Mouse (Mus musculus) kidney, postnatal 0 days (tissue): Measurements from ENCODE around the gene Whrn. TPM values are rescaled to one million over a fixed set of nuclear protein-coding genes. Genes with fewer than 3 reads are reported as not detected.

Source experiments
- ATAC-seq: fragments of 200-750 bp; cut with Nextera tagmentation; replicated peaks from 2 replicates; pipeline ENCODE4 v1.8.0; 2017; ENCODE audit warnings: low read depth, moderate number of reproducible peaks, moderate TSS enrichment, moderate library complexity; ENCODE audit not compliant: low FRiP score
- DNase-seq: peaks from one replicate; pipeline ENCODE4 v3.0.0-alpha.2; 2016; ENCODE audit warnings: low spot score
- H3K27ac ChIP-seq: fragments of 300-500 bp; sonication (generic); 2 replicates; pipeline ENCODE4 v1.5.1; 2014; ENCODE audit warnings: mild to moderate bottlenecking
- H3K27me3 ChIP-seq: fragments of 300-500 bp; sonication (generic); 2 replicates; pipeline ENCODE4 v1.6.1; 2014; ENCODE audit warnings: low read length, mixed read lengths; ENCODE audit not compliant: insufficient read depth
- H3K36me3 ChIP-seq: fragments of 300-500 bp; sonication (generic); 2 replicates; pipeline ENCODE4 v1.6.1; 2014; ENCODE audit warnings: low read length, mixed read lengths; ENCODE audit not compliant: insufficient read depth
- H3K4me1 ChIP-seq: fragments of 300-500 bp; sonication (generic); replicated peaks from 2 replicates; pipeline ENCODE4 v1.6.1; 2014; ENCODE audit warnings: antibody characterized with exemption, low read length, mixed read lengths; ENCODE audit not compliant: insufficient read depth
- H3K4me2 ChIP-seq: fragments of 300-500 bp; sonication (generic); 2 replicates; pipeline ENCODE4 v1.6.1; 2014; ENCODE audit warnings: mild to moderate bottlenecking, low read length, moderate library complexity, mixed read lengths
- H3K4me3 ChIP-seq: fragments of 300-500 bp; sonication (generic); replicated peaks from 2 replicates; pipeline ENCODE4 v1.5.1; 2014; ENCODE audit warnings: low read depth, low read length
- H3K9ac ChIP-seq: fragments of 300-500 bp; sonication (generic); 2 replicates; pipeline ENCODE4 v1.6.1; 2014; ENCODE audit warnings: low read depth, low read length
- H3K9me3 ChIP-seq: fragments of 300-500 bp; sonication (generic); replicated peaks from 2 replicates; pipeline ENCODE4 v1.6.1; 2016; ENCODE audit warnings: low read length, inconsistent platforms, mixed read lengths
- CTCF ChIP-seq: IDR thresholded peaks from 2 replicates; pipeline ENCODE4 v1.5.1; 2016; ENCODE audit warnings: antibody characterized with exemption, low read depth, mild to moderate bottlenecking, moderate library complexity
- WGBS: fragments of 180-500 bp; shearing (Covaris S2); extraction: QIAGEN DNeasy Blood & Tissue Kit; methylation state at CpG from one replicate; pipeline ENCODE4 v1.1.7; 2014; 5-methylcytosine and 5-hydroxymethylcytosine counted together
- polyA plus RNA-seq: library from polyadenylated mRNA; unstranded; fragments of >200 nt; fragmentation: Nextera tagmentation; extraction: Ambion mirVana; gene quantifications from 2 replicates; pipeline ENCODE4 v1.2.1, GENCODE M21; 2015

Whrn gene
- polyA plus RNA-seq, 1 experiment from 2014 or later: 3.4 TPM

DNA sequence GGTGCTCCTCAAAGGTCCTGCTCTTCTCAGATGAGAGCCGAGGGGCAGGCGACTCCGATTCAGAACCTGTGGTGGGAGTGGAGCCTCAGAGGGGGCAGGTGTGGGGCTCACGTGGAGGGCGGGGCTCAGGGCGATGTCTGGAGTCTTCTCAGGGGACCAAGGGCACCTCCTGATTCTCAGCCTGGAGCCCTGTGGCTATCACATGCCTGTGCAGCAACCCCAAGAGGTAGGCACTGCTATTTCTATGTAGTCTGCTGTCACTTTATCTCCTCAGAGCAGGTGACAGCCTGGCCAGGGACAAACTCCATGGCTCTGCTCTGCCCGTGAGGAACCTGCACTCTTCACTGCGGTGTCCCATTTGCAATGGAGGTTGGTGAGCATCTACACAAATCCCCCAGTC is 122.4 kb downstream of the Whrn start:
- no peaks in the 10 kb centered on the region for H3K27me3 ChIP-seq
- no peak overlapping the region for H3K4me3 ChIP-seq
- ATAC-seq (no peak), DNase-seq (no peak)
- no peaks in the 10 kb centered on the region for H3K4me1 ChIP-seq
- H3K4me2 ChIP-seq: no peak overlapping the region
- TF ChIP-seq CTCF: no peak
- H3K9me3 ChIP-seq: no peaks in the 10 kb centered on the region
- no peak overlapping the region for H3K9ac ChIP-seq
- H3K27ac ChIP-seq: no peak overlapping the region
- WGBS: 93% methylated on average over 8 of the region's 8 CpGs
- H3K36me3 ChIP-seq: peaks cover 17% of the 10 kb centered on the region

DNA sequence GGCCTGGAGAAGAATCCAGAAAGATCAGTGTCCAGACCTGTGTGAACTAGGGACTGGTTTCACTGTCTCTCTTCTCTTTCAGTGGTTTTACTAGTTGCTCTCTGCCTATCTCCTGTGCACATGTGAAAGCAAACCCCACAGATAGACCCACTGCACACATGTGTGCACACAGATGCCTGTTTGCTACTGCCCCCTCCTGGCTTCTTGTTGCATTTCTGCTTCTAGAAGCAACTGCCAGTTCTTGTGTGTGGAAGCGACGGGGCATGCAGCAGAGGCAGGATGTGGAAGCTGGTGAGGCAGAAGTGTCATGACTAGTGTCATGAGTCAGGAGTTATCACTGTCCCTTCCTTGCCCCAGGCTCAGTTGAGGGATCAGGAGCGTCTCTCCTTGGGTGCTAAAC is 123.9 kb downstream of the Whrn start:
- Histone ChIP-seq H3K9ac (no peak overlapping the region), H3K27ac (no peak overlapping the region), H3K4me3 (no peak overlapping the region), H3K36me3 (peaks cover 19% of the 10 kb centered on the region), H3K4me1 (no peaks in the 10 kb centered on the region), H3K27me3 (no peaks in the 10 kb centered on the region), H3K9me3 (no peaks in the 10 kb centered on the region), H3K4me2 (no peak overlapping the region)
- no peak for ATAC-seq
- peak; percentile 60 for TF ChIP-seq CTCF
- DNase-seq: peak; percentile 39
- WGBS: 57% methylated on average over 3 of the region's 3 CpGs

DNA sequence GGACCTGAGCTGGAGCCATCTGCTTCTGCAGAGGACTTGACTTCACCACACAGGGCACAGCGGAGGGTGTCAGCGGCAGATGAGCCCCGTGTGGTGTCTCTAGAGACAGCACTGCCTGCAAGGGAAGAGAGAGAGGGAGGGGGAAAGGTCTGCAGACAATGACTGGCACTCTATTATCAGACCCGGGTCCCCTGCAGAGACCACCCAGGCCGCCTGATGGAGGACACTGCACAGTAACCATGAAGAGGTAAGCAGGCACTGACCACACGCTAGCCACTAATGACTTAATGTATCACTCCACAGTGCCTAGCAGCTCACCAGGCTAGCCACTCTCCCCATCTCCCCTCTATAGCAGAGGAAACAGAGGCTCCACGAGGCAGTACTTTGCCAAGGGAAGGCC is 124.9 kb downstream of the Whrn start:
- no peak for DNase-seq
- H3K4me3 ChIP-seq: no peak overlapping the region
- no peak overlapping the region for H3K9ac ChIP-seq
- H3K4me1 ChIP-seq: no peaks in the 10 kb centered on the region
- WGBS: 71% methylated on average over 7 of the region's 7 CpGs
- no peak overlapping the region for H3K27ac ChIP-seq
- peaks cover 14% of the 10 kb centered on the region for H3K36me3 ChIP-seq
- no peak for TF ChIP-seq CTCF
- H3K27me3 ChIP-seq: no peaks in the 10 kb centered on the region
- no peaks in the 10 kb centered on the region for H3K9me3 ChIP-seq
- H3K4me2 ChIP-seq: no peak overlapping the region
- ATAC-seq: no peak

DNA sequence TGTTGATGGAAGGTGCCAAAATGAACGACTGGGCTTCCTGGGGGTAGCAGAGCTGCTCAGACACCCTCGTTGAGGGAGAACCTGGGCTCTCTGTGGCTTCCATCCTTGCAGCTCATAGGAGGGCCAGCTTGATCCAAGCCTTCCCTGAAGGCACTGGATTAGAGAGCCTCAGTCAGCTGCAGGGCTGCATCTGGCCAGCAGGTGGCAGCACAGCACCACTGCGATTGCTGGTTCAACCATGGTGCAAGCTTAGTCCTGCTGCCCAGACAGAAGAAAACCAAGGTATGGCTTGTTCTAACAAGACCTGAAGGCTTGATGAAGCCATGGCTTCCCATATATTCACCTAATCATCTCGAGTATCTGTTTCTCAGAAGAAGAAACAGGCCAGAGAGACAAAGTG is 127.2 kb downstream of the Whrn start:
- H3K36me3 ChIP-seq: peaks cover 10% of the 10 kb centered on the region
- H3K9ac ChIP-seq: no peak overlapping the region
- ATAC-seq (peak; percentile 54; the same call in 1 of the 2 replicates), DNase-seq (peak; percentile 77)
- no peaks in the 10 kb centered on the region for H3K9me3 ChIP-seq
- no peaks in the 10 kb centered on the region for H3K27me3 ChIP-seq
- TF ChIP-seq CTCF: peak; percentile 98
- 17% methylated on average over 4 of the region's 4 CpGs for WGBS
- no peak overlapping the region for H3K27ac ChIP-seq
- no peak overlapping the region for H3K4me2 ChIP-seq
- no peaks in the 10 kb centered on the region for H3K4me1 ChIP-seq
- no peak overlapping the region for H3K4me3 ChIP-seq

Other genes with a start within 250 kb of the Whrn start
- not detected in 2 replicates for gene Orm1, start 151.4 kb downstream of the Whrn start, polyA plus RNA-seq
- gene Orm3, start 139.8 kb downstream of the Whrn start, polyA plus RNA-seq: not detected in 2 replicates
- not detected in 2 replicates for gene Orm2, start 133.5 kb downstream of the Whrn start, polyA plus RNA-seq
- gene Akna, start 92.6 kb downstream of the Whrn start, polyA plus RNA-seq: 2.9 and 3.3 TPM in 2 replicates
- gene Atp6v1g1, start 48.8 kb upstream of the Whrn start, polyA plus RNA-seq: 405 and 416 TPM in 2 replicates
- gene Tmem268, start 62.8 kb upstream of the Whrn start, polyA plus RNA-seq: 5.3 and 5.4 TPM in 2 replicates
- gene Gm11213, start 109.3 kb upstream of the Whrn start, polyA plus RNA-seq: not detected in 2 replicates
- not detected in 2 replicates for gene Tex48, start 126.4 kb upstream of the Whrn start, polyA plus RNA-seq
- gene Gm11214, start 167.4 kb upstream of the Whrn start, polyA plus RNA-seq: not detected in 2 replicates
- gene Tnfsf15, start 249.1 kb upstream of the Whrn start, polyA plus RNA-seq: 0.55 and 0.77 TPM in 2 replicates